Mouse (Mus musculus): ENCODE results near the gene Jarid2.
A peak's percentile ranks its signal among the peaks of the same experiment; 100 is the strongest.

Jarid2 gene

DNA sequence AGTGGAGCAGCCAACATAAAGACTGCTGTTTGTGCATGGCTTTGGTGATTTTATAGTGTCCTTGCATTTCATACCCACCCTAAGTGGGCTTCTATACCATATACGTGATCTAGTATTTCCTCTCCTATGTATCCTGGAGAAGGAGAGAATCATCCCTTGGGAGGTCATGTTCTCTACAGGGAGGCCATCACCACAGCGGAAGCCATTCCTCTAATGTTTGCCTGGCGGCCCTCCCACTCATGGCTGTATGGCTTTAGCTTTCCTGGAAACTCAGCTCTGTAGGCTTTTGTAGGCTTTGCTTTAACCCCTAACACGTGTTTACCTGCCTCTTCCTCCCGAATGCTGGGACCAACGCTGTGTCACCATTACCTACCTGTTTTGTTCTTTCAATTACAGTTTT is 108.2 kb downstream of the Jarid2 start:
- no peak for DNase-seq (ENCODE audit: low read depth, low spot score)

DNA sequence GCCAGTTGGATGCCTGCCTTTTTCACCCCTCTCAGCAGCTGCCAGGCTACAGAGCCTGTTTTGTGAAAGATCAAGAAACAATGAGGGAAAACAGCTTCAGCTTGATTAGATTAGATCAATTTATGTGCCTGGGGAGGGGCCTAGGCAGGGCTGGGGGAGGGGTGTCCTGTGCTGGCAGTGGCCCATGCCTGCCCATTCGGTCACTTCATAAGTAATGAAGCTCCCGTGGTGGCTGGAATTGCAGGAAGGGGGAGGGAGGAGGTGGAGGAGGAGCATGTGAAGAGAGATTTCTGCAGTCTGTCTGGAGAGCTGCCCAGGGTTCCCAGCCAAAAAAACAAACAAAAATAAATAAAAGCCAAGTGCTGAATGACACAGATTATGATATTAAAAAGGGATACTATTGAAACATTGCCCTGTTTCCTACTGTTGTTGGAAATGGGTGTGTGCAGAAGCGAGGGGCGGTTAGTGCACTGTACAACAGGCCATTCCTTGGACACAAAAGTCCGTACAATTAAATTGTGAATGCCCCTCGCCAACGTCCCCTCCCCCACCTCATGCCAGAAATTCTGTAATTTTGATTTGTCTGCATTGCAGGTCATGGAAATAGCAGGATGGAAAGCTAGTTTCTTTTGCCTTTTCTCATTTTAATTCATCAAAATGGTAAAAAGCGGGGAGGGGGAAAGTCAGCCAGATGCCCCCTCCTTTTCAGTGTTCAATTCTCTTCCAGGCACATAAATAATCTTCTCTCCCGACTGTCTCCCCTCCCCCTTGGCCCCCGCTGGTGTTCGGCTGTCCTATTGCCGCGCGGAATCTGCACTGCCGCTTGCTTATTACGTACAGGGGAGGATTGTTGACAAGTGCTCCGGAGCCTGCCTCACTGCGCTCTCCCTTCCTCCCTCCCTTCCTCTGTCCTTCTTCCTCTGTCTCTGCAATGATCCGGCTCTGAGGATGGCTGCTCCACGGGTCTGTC is 110.9 kb downstream of the Jarid2 start:
- peak; percentile 76 for DNase-seq (ENCODE audit: low read depth, low spot score)

DNA sequence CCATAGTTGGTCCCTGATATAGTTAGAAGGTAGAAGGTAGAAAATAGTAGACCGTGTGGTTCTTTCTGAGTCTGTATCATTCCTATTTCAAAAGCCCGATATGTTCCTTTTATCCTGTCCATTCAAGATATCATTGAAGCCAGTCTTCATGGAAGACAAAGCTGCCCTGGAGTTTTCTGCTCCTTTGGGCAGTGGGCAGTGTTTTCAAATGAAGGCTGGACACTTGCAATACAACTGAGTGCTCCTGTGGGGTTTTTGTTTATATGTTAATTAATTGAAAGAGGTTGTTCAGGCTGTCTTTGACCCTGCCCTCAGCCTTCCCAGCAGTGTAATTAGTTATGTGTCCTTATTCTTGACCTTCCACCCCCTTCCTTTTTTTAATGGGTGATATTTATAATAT is 122.2 kb downstream of the Jarid2 start:
- no peak for DNase-seq (ENCODE audit: low read depth, low spot score)

GRCm38 (mm10) chr13:44852024-44852423 is 122.8 kb downstream of the Jarid2 start:
- no peak for DNase-seq (ENCODE audit: low read depth, low spot score)

- no peak for DNase-seq (ENCODE audit: low read depth, low spot score)
Measured at GRCm38 (mm10) chr13:44865566-44865965, 136.3 kb downstream of the Jarid2 start.

GRCm38 (mm10) chr13:44868037-44868650 is 138.9 kb downstream of the Jarid2 start:
- peak; percentile 36 for DNase-seq (ENCODE audit: low read depth, low spot score)

DNA sequence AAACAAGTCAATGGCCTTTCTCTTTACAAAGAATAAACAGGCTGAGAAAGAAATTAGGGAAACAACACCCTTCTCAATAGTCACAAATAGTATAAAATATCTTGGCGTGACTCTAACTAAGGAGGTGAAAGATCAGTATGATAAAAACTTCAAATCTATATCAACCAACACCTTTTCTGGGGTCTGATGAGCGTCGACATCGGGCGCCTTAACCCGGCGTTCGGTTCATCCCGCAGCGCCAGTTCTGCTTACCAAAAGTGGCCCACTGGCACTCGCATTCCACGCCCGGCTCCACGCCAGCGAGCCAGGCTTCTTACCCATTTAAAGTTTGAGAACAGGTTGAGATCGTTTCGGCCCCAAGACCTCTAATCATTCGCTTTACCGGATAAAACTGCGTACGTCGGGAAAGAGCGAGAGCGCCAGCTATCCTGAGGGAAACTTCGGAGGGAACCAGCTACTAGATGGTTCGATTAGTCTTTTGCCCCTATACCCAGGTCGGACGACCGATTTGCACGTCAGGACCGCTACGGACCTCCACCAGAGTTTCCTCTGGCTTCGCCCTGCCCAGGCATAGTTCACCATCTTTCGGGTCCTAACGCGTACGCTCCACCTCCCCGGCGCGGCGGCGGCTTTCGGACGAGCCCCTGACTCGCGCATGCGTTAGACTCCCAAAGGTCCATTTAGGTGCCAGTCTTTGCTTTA is 140.3 kb downstream of the Jarid2 start:
- peak; percentile 91 for DNase-seq (ENCODE audit: low read depth, low spot score)

DNA sequence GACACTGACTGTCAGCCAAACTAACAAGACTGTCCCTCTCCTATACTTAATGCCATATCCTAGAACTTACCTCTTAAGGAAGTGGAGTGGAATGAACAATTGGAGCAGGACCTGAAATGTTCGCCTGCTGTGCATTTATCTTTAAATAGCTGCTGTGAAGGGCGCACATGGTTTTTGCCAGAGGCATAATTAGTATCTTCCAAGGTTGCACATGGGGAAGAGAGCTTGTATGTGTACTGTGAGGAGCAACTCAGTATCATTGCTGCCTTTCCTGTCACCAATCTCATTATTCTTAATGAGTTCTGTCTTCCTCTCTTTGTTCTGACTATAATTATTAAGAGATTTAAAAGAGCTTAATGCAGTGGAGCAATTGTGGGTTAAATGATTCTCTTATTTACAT is 147.5 kb downstream of the Jarid2 start:
- DNase-seq (ENCODE audit: low read depth, low spot score) = no peak

GRCm38 (mm10) chr13:44881001-44881400 is 151.7 kb downstream of the Jarid2 start:
- DNase-seq (ENCODE audit: low read depth, low spot score) = no peak

GRCm38 (mm10) chr13:44886221-44886620 is 156.9 kb downstream of the Jarid2 start:
- no peak for DNase-seq (ENCODE audit: low read depth, low spot score)

GRCm38 (mm10) chr13:44890612-44891011 is 161.3 kb downstream of the Jarid2 start:
- DNase-seq (ENCODE audit: low read depth, low spot score) = no peak

- no peak for DNase-seq (ENCODE audit: low read depth, low spot score)
Measured at GRCm38 (mm10) chr13:44891813-44892730, 162.8 kb downstream of the Jarid2 start.

DNA sequence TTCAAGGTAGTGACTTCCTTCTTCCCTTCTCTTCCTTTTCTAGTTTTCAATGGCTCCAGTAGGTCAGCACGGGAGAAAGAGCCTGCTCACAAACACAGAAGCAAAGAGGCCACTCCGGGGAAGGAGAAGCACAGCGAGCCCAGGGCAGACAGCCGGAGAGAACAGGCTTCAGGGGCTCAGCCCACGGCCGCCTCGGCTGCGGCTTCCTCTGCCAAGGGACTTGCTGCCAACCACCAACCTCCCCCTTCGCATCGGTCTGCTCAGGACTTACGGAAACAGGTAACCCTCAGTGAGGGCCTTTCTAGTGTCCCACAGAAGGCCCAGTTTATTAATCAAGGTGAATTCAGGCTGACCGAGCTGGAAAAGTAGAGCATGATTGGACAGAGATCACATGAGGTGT is 166.9 kb downstream of the Jarid2 start:
- DNase-seq (ENCODE audit: low read depth, low spot score) = no peak

DNA sequence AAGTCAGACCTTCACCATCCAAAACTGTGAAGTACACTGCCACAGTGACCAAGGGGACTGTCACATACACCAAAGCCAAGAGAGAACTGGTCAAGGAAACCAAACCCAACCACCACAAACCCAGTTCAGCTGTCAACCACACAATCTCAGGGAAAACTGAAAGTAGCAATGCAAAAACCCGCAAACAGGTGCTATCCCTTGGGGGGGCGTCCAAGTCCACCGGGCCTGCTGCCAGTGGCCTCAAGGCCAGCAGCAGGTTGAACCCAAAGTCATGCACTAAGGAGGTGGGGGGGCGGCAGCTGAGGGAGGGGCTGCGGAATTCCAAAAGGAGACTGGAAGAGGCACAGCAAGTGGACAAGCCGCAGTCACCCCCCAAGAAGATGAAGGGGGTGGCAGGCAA is 173.0 kb downstream of the Jarid2 start:
- no peak for DNase-seq (ENCODE audit: low read depth, low spot score)

DNA sequence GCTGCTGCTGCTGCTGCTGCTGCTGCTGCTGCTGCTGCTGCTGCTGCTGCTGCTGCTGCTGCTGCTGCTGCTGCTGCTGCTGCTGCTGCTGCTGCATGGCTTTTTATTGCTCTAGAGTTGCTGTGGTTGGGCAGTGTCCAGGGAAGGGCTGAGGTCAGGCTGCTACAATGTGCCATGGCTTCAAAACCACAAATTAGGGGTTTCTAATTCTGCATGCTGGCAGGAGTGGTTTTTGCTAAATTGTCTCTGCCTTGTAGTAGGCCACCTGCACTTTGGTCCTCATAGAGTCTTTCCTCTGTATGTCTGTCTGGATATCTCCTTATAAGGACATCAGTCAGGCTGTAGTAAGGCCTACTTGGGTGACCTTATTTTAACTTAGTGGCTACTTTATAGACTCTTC is 174.1 kb downstream of the Jarid2 start:
- DNase-seq (ENCODE audit: low read depth, low spot score) = no peak

DNA sequence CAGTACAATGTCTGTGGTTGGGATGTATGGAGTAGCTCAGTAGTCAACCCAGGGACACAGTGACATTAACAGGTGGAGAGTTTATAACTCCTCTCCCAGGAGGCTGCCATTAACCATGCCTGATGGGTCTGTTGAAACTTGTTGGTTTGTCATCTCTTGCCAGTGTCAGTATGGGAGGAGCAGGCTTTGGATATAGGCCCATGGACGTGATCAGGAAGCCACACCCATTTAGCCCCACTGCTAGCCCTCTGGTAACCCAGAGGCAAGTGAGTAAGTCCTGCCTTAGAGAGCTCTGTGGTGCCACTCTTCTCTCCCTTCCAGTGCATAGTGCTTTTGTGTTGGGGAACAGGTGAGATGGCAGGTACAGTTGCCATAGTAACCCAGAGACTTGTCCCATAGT is 175.0 kb downstream of the Jarid2 start:
- no peak for DNase-seq (ENCODE audit: low read depth, low spot score)

DNA sequence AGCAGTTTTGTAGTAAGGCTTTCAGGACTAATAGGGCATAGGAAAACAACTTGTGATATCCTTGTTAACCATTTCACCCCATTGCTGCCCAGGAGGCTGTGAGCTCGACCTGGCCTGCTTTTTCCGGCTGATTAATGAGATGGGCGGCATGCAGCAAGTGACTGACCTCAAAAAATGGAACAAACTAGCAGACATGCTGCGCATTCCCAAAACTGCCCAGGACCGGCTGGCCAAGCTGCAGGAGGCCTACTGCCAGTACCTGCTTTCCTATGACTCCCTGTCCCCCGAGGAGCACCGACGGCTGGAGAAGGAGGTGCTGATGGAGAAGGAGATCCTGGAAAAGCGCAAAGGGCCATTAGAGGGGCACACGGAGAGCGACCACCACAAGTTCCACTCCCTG is 176.9 kb downstream of the Jarid2 start:
- no peak for DNase-seq (ENCODE audit: low read depth, low spot score)

GRCm38 (mm10) chr13:44907702-44908101 is 178.4 kb downstream of the Jarid2 start:
- peak; percentile 93 for DNase-seq (ENCODE audit: low read depth, low spot score)

DNA sequence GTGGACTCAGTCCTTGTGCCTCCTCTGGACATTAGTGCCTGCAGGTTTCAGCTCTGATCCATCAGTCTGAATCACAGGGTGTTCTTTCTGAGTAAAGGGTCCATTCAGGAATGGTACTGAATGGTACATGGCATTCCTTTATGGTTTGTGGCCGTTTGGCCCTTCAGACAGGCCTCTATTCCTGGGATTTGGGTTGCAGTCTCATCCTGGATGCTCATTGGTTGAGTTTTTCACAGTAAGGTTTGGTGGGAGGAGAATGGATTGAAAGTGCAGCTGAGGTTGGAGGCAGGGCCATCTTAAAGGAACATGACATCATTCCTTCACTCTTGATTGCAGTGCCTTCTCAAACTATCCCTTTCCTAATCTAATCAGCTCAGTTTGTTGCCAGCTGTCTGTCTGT is 179.5 kb downstream of the Jarid2 start:
- no peak for DNase-seq (ENCODE audit: low read depth, low spot score)

DNA sequence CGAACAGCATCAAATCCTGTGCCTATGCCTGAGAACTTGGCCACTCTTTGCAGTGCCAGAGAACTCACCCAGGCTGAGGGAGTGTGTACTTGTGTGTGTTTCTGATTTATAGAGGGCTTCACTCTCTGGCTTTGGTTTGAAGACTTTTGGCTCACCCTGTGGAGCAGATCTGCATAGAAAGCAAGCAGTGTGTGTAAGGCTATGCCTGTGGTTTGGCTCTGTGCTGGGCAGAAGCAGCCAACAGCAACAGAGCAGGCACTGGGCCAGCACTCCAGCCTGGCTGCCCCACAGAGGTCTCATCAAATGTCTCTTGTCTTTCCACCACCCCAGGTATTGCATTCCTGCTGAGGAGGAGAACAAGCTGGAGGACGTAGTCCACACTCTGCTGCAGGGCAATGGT is 183.6 kb downstream of the Jarid2 start:
- DNase-seq (ENCODE audit: low read depth, low spot score) = no peak

DNA sequence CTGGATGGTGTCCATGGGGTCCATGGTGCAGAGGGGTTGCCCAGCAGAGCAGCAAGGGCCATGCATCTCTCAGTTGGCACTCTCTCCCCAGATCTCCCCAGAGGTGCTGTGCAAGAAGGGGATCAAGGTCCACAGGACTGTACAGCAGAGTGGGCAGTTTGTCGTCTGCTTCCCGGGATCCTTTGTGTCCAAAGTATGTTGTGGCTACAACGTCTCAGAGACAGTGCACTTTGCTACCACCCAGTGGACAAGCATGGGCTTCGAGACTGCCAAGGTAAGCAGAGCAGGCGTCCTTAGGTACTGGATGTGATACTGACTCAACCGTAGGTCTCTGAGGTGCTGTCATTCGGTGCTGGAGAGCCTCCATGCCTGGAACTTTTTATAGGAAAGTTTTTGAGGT is 184.3 kb downstream of the Jarid2 start:
- no peak for DNase-seq (ENCODE audit: low read depth, low spot score)

Measured in telencephalon, adult 2 months (tissue).